Mouse (Mus musculus) midbrain, embryonic 10.5 days (tissue): ENCODE results near the gene G0s2. TPM values are rescaled to one million over a fixed set of nuclear protein-coding genes. Genes with fewer than 3 reads are reported as not detected.
"Not testable (repeated sequence)": the region's sequence is repeated elsewhere in the genome, so short reads cannot be mapped to it uniquely, and the experiment has no call there.

ENCODE experiments used
- DNase-seq: peaks from one replicate; pipeline ENCODE4 v3.0.0-alpha.2; 2017; ENCODE audit warnings: low spot score
- H3K27ac ChIP-seq: fragments of 300-500 bp; sonication (generic); replicated peaks from 2 replicates; pipeline ENCODE4 v1.5.1; 2016; ENCODE audit warnings: mild to moderate bottlenecking
- H3K27me3 ChIP-seq: fragments of 300-500 bp; sonication (generic); 2 replicates; pipeline ENCODE4 v1.6.1; 2016; ENCODE audit warnings: low read depth, mild to moderate bottlenecking; ENCODE audit not compliant: poor library complexity, severe bottlenecking
- H3K36me3 ChIP-seq: fragments of 300-500 bp; sonication (generic); 2 replicates; pipeline ENCODE4 v1.6.1; 2016; ENCODE audit warnings: mild to moderate bottlenecking, moderate library complexity
- H3K4me1 ChIP-seq: fragments of 300-500 bp; sonication (generic); 2 replicates; pipeline ENCODE4 v1.6.1; 2016
- H3K4me3 ChIP-seq: fragments of 300-500 bp; sonication (generic); 2 replicates; pipeline ENCODE4 v1.5.1; 2016; ENCODE audit warnings: mild to moderate bottlenecking, moderate library complexity
- H3K9me3 ChIP-seq: fragments of 300-500 bp; sonication (generic); replicated peaks from 2 replicates; pipeline ENCODE4 v1.6.1; 2016; ENCODE audit warnings: mild to moderate bottlenecking
- WGBS: fragments of 180-500 bp; shearing (Covaris S2); methylation state at CpG from one replicate; pipeline ENCODE4 v1.1.7; 2016; 5-methylcytosine and 5-hydroxymethylcytosine counted together
- polyA plus RNA-seq: library from polyadenylated mRNA; unstranded; fragments of >200 nt; fragmentation: Nextera tagmentation; extraction: Ambion mirVana; gene quantifications from 2 replicates; pipeline ENCODE4 v1.2.1, GENCODE M21; 2016

G0s2 gene
- polyA plus RNA-seq, 1 experiment from 2014 or later = 9.0 TPM

GRCm38 (mm10) chr1:193302093-193302405, 29.0 kb upstream of the G0s2 start:
- H3K4me1 ChIP-seq = peaks cover 9% of the 10 kb centered on the region
- H3K36me3 ChIP-seq = no peaks in the 10 kb centered on the region
- H3K4me3 ChIP-seq = no peak overlapping the region
- no peak overlapping the region for H3K27ac ChIP-seq
- peaks cover 13% of the 10 kb centered on the region; the same call in 1 of the 2 replicates for H3K27me3 ChIP-seq
- H3K9me3 ChIP-seq = no peaks in the 10 kb centered on the region
- 70% methylated on average over 8 of the region's 8 CpGs for WGBS
- no peak for DNase-seq

GRCm38 (mm10) chr1:193301216-193302092, 28.4 kb upstream of the G0s2 start:
- Histone ChIP-seq H3K4me3 (no peak overlapping the region), H3K27me3 (0 out of 2 replicates have a peak, but pooled peaks cover 13% of the 10 kb centered on the region), H3K4me1 (peaks cover 9% of the 10 kb centered on the region), H3K36me3 (no peaks in the 10 kb centered on the region), H3K9me3 (no peaks in the 10 kb centered on the region), H3K27ac (no peak overlapping the region)
- WGBS = 74% methylated on average over 6 of the region's 6 CpGs
- no peak for DNase-seq

- 0 out of 2 replicates have a peak, but pooled peaks cover 13% of the 10 kb centered on the region for H3K27me3 ChIP-seq
- no peak overlapping the region for H3K4me3 ChIP-seq
- H3K4me1 ChIP-seq = 0 out of 2 replicates have a peak, but pooled peaks cover 3% of the 10 kb centered on the region
- no peaks in the 10 kb centered on the region for H3K9me3 ChIP-seq
- H3K36me3 ChIP-seq = no peaks in the 10 kb centered on the region
- 70% methylated on average over 1 of the region's 1 CpGs for WGBS
- DNase-seq = no peak
- no peak overlapping the region for H3K27ac ChIP-seq
These were observed 27.0 kb upstream of the G0s2 start for GRCm38 (mm10) chr1:193299995-193300394.

DNA sequence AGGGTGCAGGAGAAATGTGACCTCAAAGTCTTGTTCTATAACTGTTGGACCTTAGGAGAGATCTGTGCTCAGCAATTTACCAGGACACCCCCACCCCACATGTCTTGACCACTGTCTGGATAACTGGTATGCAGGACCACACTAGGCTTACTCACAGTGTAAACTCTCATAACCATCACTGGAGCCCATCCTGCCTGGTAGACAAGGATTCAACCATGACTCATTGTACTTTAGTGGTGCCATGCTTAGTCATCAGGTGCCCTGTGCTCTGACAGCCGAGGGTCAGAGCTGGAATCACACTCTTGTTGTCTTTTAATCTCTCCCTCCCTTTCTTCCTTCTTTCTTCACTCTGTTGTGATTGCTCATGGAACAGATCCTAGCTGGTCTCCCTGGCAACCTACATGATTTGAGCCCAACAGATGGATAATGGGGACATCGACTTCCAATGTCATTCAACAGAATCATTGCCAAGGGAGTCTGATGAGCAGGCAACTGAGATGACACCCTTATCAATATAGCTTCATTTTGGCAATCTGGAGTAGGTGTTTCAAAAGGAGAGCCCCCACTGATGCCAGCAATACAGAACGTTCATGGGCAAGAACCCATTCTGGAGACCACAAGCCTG, 25.2 kb upstream of the G0s2 start:
- Histone ChIP-seq H3K27ac (no peak overlapping the region), H3K4me1 (no peaks in the 10 kb centered on the region), H3K4me3 (no peak overlapping the region), H3K9me3 (no peaks in the 10 kb centered on the region), H3K27me3 (0 out of 2 replicates have a peak, but pooled peaks cover 9% of the 10 kb centered on the region), H3K36me3 (no peaks in the 10 kb centered on the region)
- no peak for DNase-seq
- WGBS = 82% methylated on average over 3 of the region's 3 CpGs

GRCm38 (mm10) chr1:193295920-193296319, 22.9 kb upstream of the G0s2 start:
- no peak overlapping the region for H3K27ac ChIP-seq
- H3K4me3 ChIP-seq = no peak overlapping the region
- no peaks in the 10 kb centered on the region for H3K4me1 ChIP-seq
- DNase-seq = no peak
- H3K27me3 ChIP-seq = no peaks in the 10 kb centered on the region
- H3K36me3 ChIP-seq = no peaks in the 10 kb centered on the region
- H3K9me3 ChIP-seq = no peaks in the 10 kb centered on the region
- 87% methylated on average over 5 of the region's 5 CpGs for WGBS

DNA sequence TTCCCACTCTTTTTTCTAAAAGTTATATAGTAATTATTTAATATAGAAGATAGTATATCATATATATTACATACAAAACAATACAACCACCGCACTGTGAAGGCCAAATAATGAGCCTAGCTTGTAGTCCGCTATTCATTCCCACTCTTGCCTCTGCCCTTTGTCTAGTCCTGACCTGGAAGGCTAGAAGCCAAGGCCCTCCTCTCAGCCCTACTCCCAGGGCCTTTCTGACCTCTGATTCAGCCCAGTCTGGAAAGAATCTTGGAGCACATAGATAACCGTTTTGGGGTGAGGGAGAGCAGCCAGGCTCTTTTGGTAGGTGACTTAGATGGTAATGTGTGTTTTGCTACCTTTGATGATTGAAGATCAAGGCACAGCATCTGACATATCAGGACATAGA, 20.9 kb upstream of the G0s2 start:
- WGBS = 83% methylated on average over 3 of the region's 3 CpGs

GRCm38 (mm10) chr1:193293039-193293438, 20.0 kb upstream of the G0s2 start:
- Histone ChIP-seq H3K4me3 (no peak overlapping the region), H3K36me3 (no peaks in the 10 kb centered on the region), H3K27me3 (no peaks in the 10 kb centered on the region), H3K27ac (no peak overlapping the region), H3K9me3 (no peaks in the 10 kb centered on the region), H3K4me1 (no peaks in the 10 kb centered on the region)
- DNase-seq = no peak
- WGBS = 66% methylated on average over 2 of the region's 2 CpGs

More for the DNA sequence above, 20.9 kb upstream of the G0s2 start:
- Histone ChIP-seq H3K27me3 (no peaks in the 10 kb centered on the region), H3K4me3 (no peak overlapping the region), H3K27ac (no peak overlapping the region), H3K9me3 (no peaks in the 10 kb centered on the region), H3K36me3 (no peaks in the 10 kb centered on the region), H3K4me1 (no peaks in the 10 kb centered on the region)
- DNase-seq = no peak

DNA sequence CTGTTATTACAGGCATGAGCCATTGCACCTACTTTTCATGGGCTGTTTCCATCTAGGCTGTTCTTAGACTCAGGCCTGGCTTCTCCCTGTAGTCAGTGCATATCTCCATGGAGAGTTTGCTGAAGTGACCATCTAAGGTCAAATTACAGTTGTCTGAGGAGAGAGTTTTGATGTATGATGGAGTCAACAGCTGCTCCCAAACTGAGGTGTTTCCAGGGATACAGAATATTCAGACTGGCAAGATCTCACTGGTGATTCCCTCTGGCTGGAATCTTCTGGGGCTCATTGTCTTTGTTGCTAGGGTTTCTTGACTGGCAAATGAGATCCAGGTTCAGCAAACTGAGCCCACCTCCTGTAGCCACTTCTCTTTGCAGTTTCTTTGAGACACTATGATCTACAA, 17.7 kb upstream of the G0s2 start:
- no peaks in the 10 kb centered on the region for H3K4me1 ChIP-seq
- no peaks in the 10 kb centered on the region for H3K36me3 ChIP-seq
- no peak overlapping the region for H3K4me3 ChIP-seq
- H3K27me3 ChIP-seq = no peaks in the 10 kb centered on the region
- no peak overlapping the region for H3K27ac ChIP-seq
- no peaks in the 10 kb centered on the region for H3K9me3 ChIP-seq
- DNase-seq = no peak

DNA sequence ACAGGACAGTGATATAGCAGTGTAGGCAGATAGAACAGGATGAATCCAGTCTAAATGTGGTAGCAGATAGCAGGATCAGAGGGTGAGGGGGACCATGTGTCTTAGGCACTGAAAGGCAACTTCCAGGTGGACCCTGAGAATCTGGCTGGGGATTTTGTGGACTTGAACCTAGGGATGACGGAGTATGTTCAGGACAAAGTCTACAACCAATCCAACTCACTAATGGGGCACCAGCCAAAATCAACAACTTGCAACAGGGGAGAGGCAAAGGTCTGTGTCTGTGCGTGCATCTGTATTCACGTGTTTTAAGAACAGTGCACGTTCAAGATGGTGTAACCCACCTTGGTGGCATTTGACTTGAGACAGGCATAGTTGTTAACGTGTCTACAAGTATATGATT, 16.9 kb upstream of the G0s2 start:
- Histone ChIP-seq H3K9me3 (no peaks in the 10 kb centered on the region), H3K4me1 (no peaks in the 10 kb centered on the region), H3K27ac (no peak overlapping the region), H3K27me3 (no peaks in the 10 kb centered on the region), H3K36me3 (no peaks in the 10 kb centered on the region), H3K4me3 (no peak overlapping the region)
- DNase-seq = no peak
- WGBS = 93% methylated on average over 5 of the region's 5 CpGs

DNA sequence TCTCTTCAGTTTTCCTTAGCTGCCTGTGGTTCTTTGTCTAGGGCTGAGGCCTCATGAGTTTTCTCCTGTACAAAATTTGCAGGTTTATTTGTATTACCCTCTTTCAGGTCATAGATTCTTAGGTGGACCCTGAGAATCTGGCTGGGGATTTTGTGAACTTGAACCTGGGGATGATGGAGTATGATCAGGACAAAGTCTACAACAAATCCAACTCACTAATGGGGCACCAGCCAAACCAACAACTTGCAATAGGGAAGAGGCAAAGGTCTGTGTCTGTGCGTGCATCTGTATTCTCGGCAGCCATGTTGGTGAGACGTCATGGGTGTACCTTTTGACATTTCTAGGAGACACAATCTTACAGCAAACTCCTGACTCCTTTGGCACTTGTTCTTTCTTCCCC, 16.1 kb upstream of the G0s2 start:
- DNase-seq = no peak
- no peaks in the 10 kb centered on the region for H3K36me3 ChIP-seq
- no peak overlapping the region for H3K27ac ChIP-seq
- no peaks in the 10 kb centered on the region for H3K27me3 ChIP-seq
- no peaks in the 10 kb centered on the region for H3K4me1 ChIP-seq
- H3K4me3 ChIP-seq = no peak overlapping the region
- 97% methylated on average over 3 of the region's 3 CpGs for WGBS
- no peaks in the 10 kb centered on the region for H3K9me3 ChIP-seq

GRCm38 (mm10) chr1:193287578-193287977, 14.6 kb upstream of the G0s2 start:
- H3K36me3 ChIP-seq = no peaks in the 10 kb centered on the region
- H3K4me1 ChIP-seq = no peaks in the 10 kb centered on the region
- no peak for DNase-seq
- H3K9me3 ChIP-seq = no peaks in the 10 kb centered on the region
- H3K4me3 ChIP-seq = no peak overlapping the region
- no peaks in the 10 kb centered on the region for H3K27me3 ChIP-seq
- WGBS = 87% methylated on average over 2 of the region's 2 CpGs
- H3K27ac ChIP-seq = no peak overlapping the region

- 92% methylated on average over 3 of the region's 3 CpGs for WGBS
- not testable (repeated sequence) for DNase-seq, H3K9me3 ChIP-seq, H3K27ac ChIP-seq, H3K4me3 ChIP-seq, H3K4me1 ChIP-seq, H3K27me3 ChIP-seq, H3K36me3 ChIP-seq
These were observed 12.8 kb upstream of the G0s2 start for GRCm38 (mm10) chr1:193285766-193286325.

DNA sequence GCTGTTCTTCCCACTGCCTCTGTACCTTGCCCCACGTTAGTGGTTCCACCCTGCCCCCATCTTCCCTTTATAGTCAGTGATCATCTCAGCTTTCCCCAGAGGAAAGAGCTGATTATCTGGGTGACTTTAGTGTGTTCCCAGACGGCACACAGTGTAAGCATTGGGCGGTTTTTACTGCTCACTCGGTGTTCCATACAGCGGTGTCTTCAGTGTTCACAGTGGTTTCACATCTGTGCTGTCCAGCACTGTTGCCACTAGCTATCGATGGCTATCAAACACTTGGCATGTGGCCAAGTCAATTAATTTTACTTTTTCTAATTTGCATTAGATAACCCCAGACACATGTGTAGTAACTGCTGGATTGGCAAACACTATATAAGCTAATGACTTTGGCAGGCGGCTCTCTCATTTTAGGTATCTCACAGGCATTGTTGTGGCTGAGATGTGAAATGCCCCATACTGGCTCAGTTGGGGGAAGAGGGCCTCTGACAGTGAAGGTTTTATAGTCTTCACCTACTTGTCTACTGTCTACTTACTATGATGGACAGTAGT, 11.3 kb upstream of the G0s2 start:
- no peaks in the 10 kb centered on the region for H3K4me1 ChIP-seq
- H3K4me3 ChIP-seq = no peak overlapping the region
- H3K36me3 ChIP-seq = no peaks in the 10 kb centered on the region
- no peak overlapping the region for H3K27ac ChIP-seq
- 92% methylated on average over 7 of the region's 7 CpGs for WGBS
- no peaks in the 10 kb centered on the region for H3K27me3 ChIP-seq
- H3K9me3 ChIP-seq = no peaks in the 10 kb centered on the region
- no peak for DNase-seq
